8 mouse cellular contexts compared by ENCODE assay signal in genomic region chr3:95929581-95930470, GRCm38 (mm10). TPM values are rescaled to one million over a fixed set of nuclear protein-coding genes. Genes with fewer than 3 reads are reported as not detected.
DNase-seq lines count a peak whose midpoint lies in the region; ATAC-seq and TF ChIP-seq lines count a peak whose summit lies in the region.

No protein-coding gene starts in this region.

- no peaks in the 10 kb centered on the region for H3K27me3 ChIP-seq in kidney, embryonic 16.5 days (ENCODE audit: insufficient read depth, low read length)
- no peaks in the 10 kb centered on the region for H3K27me3 ChIP-seq in lung, postnatal 0 days (replicated peaks; ENCODE audit: insufficient read depth, low read length)

- peak overlapping the region; percentile 52 for H3K4me3 ChIP-seq in cortical plate, adult 2 months (ENCODE audit: insufficient read depth, low read length)
- peak overlapping the region; percentile 93 for H3K4me3 ChIP-seq in kidney, embryonic 16.5 days (ENCODE audit: low read length)
- H3K4me3 ChIP-seq in lung, postnatal 0 days (ENCODE audit: low read depth, low read length) = peak overlapping the region; percentile 94

- no peaks in the 10 kb centered on the region for H3K4me1 ChIP-seq in cortical plate, adult 2 months (ENCODE audit: control insufficient read depth, insufficient read depth, low read length)
- H3K4me1 ChIP-seq in kidney, embryonic 16.5 days (ENCODE audit: insufficient read depth, low read length) = peaks cover 17% of the 10 kb centered on the region
- no peaks in the 10 kb centered on the region for H3K4me1 ChIP-seq in lung, postnatal 0 days (ENCODE audit: insufficient read depth, low read depth, low read length)

- H3K27ac ChIP-seq in cortical plate, adult 2 months (ENCODE audit: insufficient read depth, low read length) = peak overlapping the region; percentile 17; the same call in 1 of the 2 replicates
- peak overlapping the region; percentile 85 for H3K27ac ChIP-seq in kidney, embryonic 16.5 days (ENCODE audit: low read length)
- H3K27ac ChIP-seq in lung, postnatal 0 days (ENCODE audit: low read length) = peak overlapping the region; percentile 92

- TF ChIP-seq CTCF in cortical plate, adult 2 months (IDR thresholded peaks at IDR 0.05; ENCODE audit: extremely low read depth, insufficient read depth, low read length) = no peak
- no peak; the same call in 1 of the 2 replicates for TF ChIP-seq CTCF in lung, postnatal 0 days (IDR thresholded peaks at IDR 0.05)

- no peaks in the 10 kb centered on the region for H3K9me3 ChIP-seq in kidney, embryonic 16.5 days (ENCODE audit: low read length)
- no peaks in the 10 kb centered on the region for H3K9me3 ChIP-seq in lung, postnatal 0 days (ENCODE audit: low read length)

- peak overlapping the region; percentile 79 for H3K4me2 ChIP-seq in kidney, embryonic 16.5 days (replicated peaks; ENCODE audit: low read depth, low read length)
- H3K4me2 ChIP-seq in lung, postnatal 0 days (replicated peaks; ENCODE audit: low read depth, low read length) = peak overlapping the region; percentile 73

- H3K9ac ChIP-seq in kidney, embryonic 16.5 days (replicated peaks; ENCODE audit: low read length) = peak overlapping the region; percentile 95
- H3K9ac ChIP-seq in lung, postnatal 0 days (replicated peaks; ENCODE audit: low read depth) = peak overlapping the region; percentile 93

- peak; percentile 18 to 63 for DNase-seq in urinary bladder, adult 18-20 months (ENCODE audit: low spot score in 2 of 2)
- DNase-seq in urinary bladder, postnatal 10 days (ENCODE audit: low spot score) = no peak
- DNase-seq in gastrocnemius, postnatal 25 days = peak; percentile 45
- peak; percentile 79 for DNase-seq in lung, postnatal 0 days (ENCODE audit: low spot score)
- DNase-seq in ovary, postnatal 10 days (ENCODE audit: low spot score) = peak; percentile 31
- DNase-seq in thymus, postnatal 14 days = peak; percentile 66

- ATAC-seq in kidney, embryonic 16.5 days (ENCODE audit: low FRiP score, low TSS enrichment) = peak; percentile 13; the same call in 1 of the 2 replicates
- ATAC-seq in lung, postnatal 0 days = peak; percentile 16

- no peak for TF ChIP-seq EP300 in lung, postnatal 0 days (IDR thresholded peaks at IDR 0.05)

- no peak for TF ChIP-seq POLR2A in cortical plate, adult 2 months (IDR thresholded peaks at IDR 0.05; ENCODE audit: extremely low read depth, insufficient read depth, low read length)

- under 1% methylated on average over 105 of the region's 105 CpGs for WGBS in kidney, embryonic 16.5 days
- under 1% methylated on average over 75 of the region's 105 CpGs for WGBS in lung, postnatal 0 days

- peaks cover 15% of the 10 kb centered on the region for H3K36me3 ChIP-seq in kidney, embryonic 16.5 days (ENCODE audit: insufficient read depth, low read length)
- H3K36me3 ChIP-seq in lung, postnatal 0 days (ENCODE audit: insufficient read depth, low read length) = peaks cover 11% of the 10 kb centered on the region; the same call in 1 of the 2 replicates

RNA-seq across cellular contexts. Expression of gene Anp32e, which starts 0.8 kb away (rescaled TPM):
- 69.8 and 85.5 TPM in 2 replicates for polyA plus RNA-seq in cortical plate, adult 2 months (2012; rRNA removed)
- 10 to 100 TPM; 67.4 to 69.1 TPM for total RNA-seq in gastrocnemius, postnatal 25 days (2021)
- polyA plus RNA-seq in kidney, embryonic 16.5 days (2015; fragmentation: Nextera tagmentation; extraction: Ambion mirVana) = 206 and 252 TPM in 2 replicates
- 72.5 and 79.6 TPM in 2 replicates for polyA plus RNA-seq in lung, postnatal 0 days (2015; fragmentation: Nextera tagmentation; extraction: Ambion mirVana)

RNA-seq across cellular contexts. Expression of gene Car14, which starts 25.3 kb away (rescaled TPM):
- 19.9 and 22.3 TPM in 2 replicates for polyA plus RNA-seq in cortical plate, adult 2 months (2012; rRNA removed)
- total RNA-seq in gastrocnemius, postnatal 25 days (2021) = 10 to 100 TPM; 78.0 to 92.8 TPM
- polyA plus RNA-seq in kidney, embryonic 16.5 days (2015; fragmentation: Nextera tagmentation; extraction: Ambion mirVana) = 21.0 and 22.5 TPM in 2 replicates
- 4.4 and 4.5 TPM in 2 replicates for polyA plus RNA-seq in lung, postnatal 0 days (2015; fragmentation: Nextera tagmentation; extraction: Ambion mirVana)

RNA-seq across cellular contexts. Expression of gene Aph1a, which starts 36.1 kb away (rescaled TPM):
- 68.6 and 71.6 TPM in 2 replicates for polyA plus RNA-seq in cortical plate, adult 2 months (2012; rRNA removed)
- 10 to 100 TPM; 43.9 to 51.9 TPM for total RNA-seq in gastrocnemius, postnatal 25 days (2021)
- polyA plus RNA-seq in kidney, embryonic 16.5 days (2015; fragmentation: Nextera tagmentation; extraction: Ambion mirVana) = 41.3 and 44.1 TPM in 2 replicates
- 48.6 and 49.1 TPM in 2 replicates for polyA plus RNA-seq in lung, postnatal 0 days (2015; fragmentation: Nextera tagmentation; extraction: Ambion mirVana)

RNA-seq across cellular contexts. Expression of gene BC028528, which starts 38.0 kb away (rescaled TPM):
- 14.2 and 15.6 TPM in 2 replicates for polyA plus RNA-seq in cortical plate, adult 2 months (2012; rRNA removed)
- 1 to 10 TPM; 2.8 to 3.7 TPM for total RNA-seq in gastrocnemius, postnatal 25 days (2021)
- polyA plus RNA-seq in kidney, embryonic 16.5 days (2015; fragmentation: Nextera tagmentation; extraction: Ambion mirVana) = 38.8 and 45.7 TPM in 2 replicates
- polyA plus RNA-seq in lung, postnatal 0 days (2015; fragmentation: Nextera tagmentation; extraction: Ambion mirVana) = 247 and 252 TPM in 2 replicates

RNA-seq across cellular contexts. Expression of gene Ciart, which starts 47.8 kb away (rescaled TPM):
- polyA plus RNA-seq in cortical plate, adult 2 months (2012; rRNA removed) = 54.7 and 63.6 TPM in 2 replicates
- total RNA-seq in gastrocnemius, postnatal 25 days (2021) = 1 to 10 TPM in 1 of 2 experiments, under 1 TPM in 1; 0.82 to 7.7 TPM
- 5.8 and 6.0 TPM in 2 replicates for polyA plus RNA-seq in kidney, embryonic 16.5 days (2015; fragmentation: Nextera tagmentation; extraction: Ambion mirVana)
- 2.0 and 3.1 TPM in 2 replicates for polyA plus RNA-seq in lung, postnatal 0 days (2015; fragmentation: Nextera tagmentation; extraction: Ambion mirVana)

Comparison
In these comparisons a context has a peak if more than half of its experiments do, and no peak if none do; other contexts are left out.
1. H3K27ac ChIP-seq: peak in every context shown above with its lines; median percentile 92 in lung, postnatal 0 days; 85 in kidney, embryonic 16.5 days; 17 in cortical plate, adult 2 months.